Mouse (Mus musculus): Measurements from ENCODE around the gene 1190005I06Rik. TPM values are rescaled to one million over a fixed set of nuclear protein-coding genes. Genes with fewer than 3 reads are reported as not detected.

Gene 1190005I06Rik
- total RNA-seq, 2 experiments from 2014 or later, result 0.59 to 0.84 TPM

DNA sequence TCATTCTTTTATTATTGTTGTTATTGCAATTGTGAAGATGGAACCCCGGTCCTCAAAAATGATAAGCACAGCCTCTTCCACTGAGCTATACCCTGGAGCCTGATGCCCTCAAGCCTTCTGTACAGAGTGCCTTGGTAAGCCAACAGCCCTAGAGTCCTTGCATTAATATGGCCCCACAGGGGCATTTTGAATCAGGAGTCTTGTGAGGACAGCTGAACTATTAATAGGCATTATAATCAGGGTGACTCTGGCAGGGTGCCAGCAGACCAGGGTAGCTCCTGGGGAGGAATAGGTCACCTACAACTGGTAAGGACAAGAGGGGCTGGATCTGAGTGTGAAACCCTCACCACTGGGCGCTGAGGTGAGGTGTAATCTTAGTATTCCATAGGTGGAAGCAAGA is 57.5 kb downstream of the 1190005I06Rik start:
- intact Hi-C loops (cut with DNase I; ENCODE audit: low total_unique reads), result loop anchor here (10.0 kb wide), 1 partner anchor 415 kb away; the partner anchor contains the start of gene Fam92b
- peak; percentile 48 for DNase-seq

DNA sequence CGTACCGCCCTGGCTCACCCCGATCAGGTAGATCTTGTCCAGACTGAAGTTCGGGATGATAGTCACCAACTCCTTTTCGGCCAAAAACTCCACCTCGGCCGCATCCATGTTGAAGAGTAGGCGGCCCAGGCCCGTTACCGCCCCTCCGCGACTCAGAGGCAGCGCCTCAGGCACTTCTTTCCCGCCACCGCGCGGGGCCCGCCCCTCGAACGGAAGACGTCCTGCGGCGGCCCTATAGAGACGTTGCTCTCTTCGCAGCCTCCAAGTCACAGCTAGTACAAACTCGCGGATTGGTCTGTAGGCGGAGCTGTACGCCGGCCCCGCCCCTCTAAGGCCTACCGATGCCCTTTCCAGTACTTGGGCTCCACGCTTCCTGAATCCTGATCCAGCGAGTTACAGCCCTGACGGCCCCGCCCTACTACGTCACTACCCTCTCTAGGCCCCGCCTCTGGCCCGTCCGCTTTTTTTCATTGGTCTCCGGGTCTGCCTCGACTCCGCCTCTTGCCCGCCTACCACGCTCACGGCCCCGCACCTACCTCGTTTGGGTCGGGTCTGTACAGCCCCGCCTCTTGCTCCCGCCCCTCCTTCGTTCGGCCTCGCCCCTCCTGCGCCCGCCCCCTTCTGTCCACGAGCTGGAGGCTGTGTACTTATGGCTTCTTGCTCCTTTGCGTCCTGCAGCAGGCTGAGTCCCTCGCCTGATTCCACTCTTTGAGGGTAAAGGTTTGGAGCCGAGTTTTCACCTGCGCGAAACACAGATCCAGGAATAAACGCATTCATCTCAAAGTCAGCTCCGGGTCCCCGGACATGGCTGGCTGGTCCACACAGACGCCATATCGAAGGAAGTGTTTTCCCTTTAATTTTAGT is 58.3 kb downstream of the 1190005I06Rik start, which contains the start of gene Gins2:
Gene Gins2, minus strand, starts transcription at position 397 of the 864 bp plus-strand sequence.
- intact Hi-C loops (cut with DNase I; ENCODE audit: low total_unique reads), result no loop called here

DNA sequence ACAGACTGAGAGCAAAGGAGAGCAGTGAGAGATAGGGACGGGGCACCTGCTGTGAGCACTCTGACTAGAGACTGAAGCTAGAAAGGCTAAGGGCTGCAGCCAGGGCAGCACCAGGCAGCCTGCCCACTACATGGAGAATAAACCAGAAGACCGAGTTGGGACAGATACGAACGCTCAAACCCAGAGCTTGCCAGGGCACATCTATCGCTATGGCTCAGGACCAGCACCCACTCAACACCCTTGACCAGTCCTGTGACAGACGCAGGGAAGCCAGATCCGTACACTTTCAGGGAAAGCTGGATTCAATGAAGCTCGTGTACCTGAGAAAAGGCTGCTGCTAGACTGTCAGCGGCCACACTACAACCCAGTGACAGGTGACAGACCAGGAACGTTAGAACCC is 61.9 kb downstream of the 1190005I06Rik start:
- DNase-seq, result no peak
- intact Hi-C loops (cut with DNase I; ENCODE audit: low total_unique reads), result no loop called here

More for the DNA sequence above, 58.3 kb downstream of the 1190005I06Rik start, which contains the start of gene Gins2:
- DNase-seq, result peak; percentile 98

DNA sequence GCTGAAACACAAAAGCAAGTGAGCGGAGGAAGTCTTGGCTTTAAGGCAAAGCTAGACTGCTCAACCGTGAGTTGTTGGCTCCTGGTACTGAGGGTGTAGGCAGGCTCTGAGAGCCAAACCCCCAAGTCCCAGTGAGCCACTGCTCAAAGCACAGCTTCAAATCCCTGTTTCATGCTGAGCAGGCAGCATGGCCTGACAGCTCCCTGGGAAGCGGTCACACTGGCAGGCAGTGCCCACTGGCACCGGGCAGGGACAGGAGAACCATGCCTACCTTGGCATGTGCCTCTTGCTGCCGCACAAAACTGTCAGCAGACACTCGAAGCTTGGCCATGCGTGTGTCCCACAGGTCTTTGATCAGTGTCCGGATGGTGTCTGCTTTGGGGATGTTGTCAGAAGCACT is 65.6 kb downstream of the 1190005I06Rik start:
- intact Hi-C loops (cut with DNase I; ENCODE audit: low total_unique reads), result no loop called here
- DNase-seq, result no peak

DNA sequence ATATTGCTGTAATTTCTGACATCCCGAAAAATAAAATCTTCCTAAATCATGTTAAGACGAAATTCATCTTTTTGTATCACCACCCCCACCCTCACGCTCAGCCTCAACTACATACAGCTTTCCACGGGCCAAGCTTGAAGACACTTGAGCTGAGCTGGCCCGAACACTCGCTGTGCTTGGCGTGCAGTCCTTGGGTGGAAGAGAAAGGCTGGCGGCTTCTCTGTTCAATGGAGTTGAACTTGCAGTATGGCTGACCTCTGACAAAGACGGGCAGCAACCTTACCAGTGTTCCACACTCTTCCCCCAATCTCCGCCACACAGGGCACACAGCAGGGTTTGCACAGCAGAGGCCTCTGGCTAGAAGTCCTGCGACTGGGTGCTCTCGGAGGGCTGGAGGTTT is 66.1 kb downstream of the 1190005I06Rik start:
- DNase-seq, result no peak
- intact Hi-C loops (cut with DNase I; ENCODE audit: low total_unique reads), result no loop called here

DNA sequence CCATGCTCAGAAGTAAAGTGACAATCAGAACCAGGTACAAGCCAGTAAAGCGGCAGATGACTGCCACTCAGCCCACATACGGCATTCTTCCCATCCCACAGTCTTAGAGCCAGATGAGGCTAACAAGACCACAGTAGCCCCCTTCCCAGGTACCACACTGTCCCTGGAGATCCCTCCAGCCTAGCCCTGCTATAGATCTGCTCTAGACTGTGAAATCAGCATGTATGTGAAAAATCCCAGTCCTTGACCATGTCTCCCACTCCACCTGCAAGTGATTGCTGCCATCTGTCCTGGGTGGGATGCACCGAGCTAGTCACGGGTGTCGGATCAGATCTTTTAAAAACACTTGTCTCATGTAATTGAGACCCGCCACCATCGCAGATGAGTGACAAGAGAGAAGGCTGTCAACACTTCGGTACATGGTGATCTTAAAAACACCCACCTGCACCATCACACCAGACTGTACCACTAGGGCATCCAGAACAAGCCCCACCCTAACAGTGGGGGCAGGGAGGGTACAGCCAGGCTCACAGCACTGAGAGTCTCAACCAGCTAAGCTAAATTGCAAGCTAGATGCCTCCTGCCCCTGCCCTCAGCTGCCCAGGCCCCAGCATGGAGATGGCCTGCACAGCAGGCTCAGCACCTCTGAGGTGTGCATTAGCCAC is 67.0 kb downstream of the 1190005I06Rik start:
- no peak for DNase-seq
- intact Hi-C loops (cut with DNase I; ENCODE audit: low total_unique reads), result no loop called here

DNA sequence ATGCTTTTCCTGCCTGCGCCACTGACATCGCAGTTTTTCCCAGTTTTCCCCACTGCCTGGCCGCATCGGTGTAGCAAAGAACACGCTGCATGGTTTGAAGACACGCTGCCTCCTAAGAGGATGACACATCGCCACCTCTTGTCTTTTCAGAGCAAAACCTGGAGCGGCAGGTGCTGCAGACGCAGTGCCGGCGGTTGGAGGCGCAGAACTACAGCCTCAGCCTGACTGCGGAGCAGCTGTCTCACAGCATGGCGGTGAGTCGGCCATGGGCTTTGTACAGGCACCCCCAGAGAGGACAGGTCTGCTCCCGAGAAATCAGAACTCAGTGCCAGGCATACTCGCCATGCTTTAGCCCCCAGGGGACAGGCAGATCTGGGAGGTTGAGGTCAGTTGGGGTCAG is 69.6 kb downstream of the 1190005I06Rik start:
- DNase-seq, result no peak
- intact Hi-C loops (cut with DNase I; ENCODE audit: low total_unique reads), result no loop called here

DNA sequence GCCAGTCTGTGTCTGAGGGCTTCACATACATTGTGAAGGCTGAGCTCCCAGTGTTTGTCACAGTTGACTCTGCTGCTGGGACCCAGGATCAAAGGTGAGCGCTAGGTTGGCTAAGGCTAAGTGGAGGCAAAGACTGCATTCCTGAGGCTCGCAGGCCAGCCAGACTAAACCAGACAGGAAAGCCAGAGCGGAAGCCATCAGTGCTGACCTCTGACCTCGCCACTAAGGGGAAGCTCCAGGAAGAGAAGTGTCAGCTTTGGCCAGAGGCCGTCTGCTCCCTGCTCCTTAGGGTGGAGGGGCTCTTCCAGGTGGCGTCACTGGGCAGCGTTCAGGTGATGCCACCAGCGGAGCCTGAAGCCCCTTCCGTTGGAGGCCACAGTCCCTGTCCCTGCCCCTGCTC is 71.6 kb downstream of the 1190005I06Rik start:
- intact Hi-C loops (cut with DNase I; ENCODE audit: low total_unique reads), result no loop called here
- DNase-seq, result no peak

DNA sequence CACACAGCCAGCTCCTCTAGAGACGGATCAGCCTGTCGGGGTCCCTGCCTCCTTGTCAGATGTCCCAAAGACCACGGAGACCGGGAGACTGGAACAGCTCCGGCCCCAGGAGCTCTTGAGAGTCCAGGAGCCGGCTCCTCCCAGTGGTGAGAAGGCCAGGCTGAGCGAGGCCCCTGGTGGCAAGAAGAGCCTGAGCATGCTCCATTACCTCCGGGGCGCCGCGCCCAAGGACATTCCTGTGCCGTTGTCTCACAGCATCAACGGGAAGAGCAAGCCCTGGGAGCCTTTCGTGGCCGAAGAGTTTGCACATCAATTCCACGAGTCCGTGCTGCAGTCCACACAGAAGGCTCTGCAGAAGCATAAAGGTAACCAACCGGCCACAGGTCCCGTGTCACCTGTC is 72.5 kb downstream of the 1190005I06Rik start:
- DNase-seq, result no peak
- intact Hi-C loops (cut with DNase I; ENCODE audit: low total_unique reads), result no loop called here

DNA sequence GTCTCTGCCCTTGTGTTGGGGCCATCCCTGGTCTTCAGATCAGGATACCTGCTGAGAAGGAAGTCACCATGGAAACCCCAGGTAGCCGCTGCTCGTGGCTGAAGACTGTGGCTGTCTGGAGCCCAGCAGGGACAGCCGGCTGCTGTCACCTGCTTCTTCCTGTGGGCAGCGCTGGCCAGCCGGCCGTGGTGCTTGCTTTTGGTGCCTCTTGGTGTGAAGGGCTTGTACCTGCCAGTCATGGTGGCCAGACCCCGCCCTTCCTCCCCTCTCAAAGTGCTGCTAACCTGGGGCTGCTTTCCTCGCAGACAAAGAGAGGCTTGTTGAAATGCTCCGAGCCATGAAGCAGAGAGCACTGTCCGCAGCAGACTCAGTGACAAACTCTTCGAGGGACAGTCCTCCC is 73.6 kb downstream of the 1190005I06Rik start:
- no peak for DNase-seq
- intact Hi-C loops (cut with DNase I; ENCODE audit: low total_unique reads), result no loop called here

DNA sequence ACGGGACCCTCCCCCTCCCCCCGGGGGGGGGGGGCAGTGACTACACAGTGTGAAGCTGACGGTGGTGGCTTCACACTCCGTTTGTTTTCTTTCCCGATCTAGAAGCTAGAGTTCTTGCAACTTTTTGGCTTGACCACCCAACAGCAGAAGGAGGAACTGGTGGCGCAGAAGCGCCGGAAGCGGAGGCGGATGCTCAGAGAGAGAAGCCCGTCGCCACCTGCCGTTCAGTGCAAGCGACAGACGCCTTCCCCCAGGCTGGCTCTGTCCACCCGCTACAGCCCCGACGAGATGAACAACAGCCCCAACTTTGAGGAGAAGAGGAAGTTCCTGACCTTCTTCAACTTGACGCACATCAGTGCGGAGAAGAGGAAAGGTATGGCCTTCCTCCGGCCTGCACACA is 74.9 kb downstream of the 1190005I06Rik start:
- intact Hi-C loops (cut with DNase I; ENCODE audit: low total_unique reads), result no loop called here
- DNase-seq, result no peak

DNA sequence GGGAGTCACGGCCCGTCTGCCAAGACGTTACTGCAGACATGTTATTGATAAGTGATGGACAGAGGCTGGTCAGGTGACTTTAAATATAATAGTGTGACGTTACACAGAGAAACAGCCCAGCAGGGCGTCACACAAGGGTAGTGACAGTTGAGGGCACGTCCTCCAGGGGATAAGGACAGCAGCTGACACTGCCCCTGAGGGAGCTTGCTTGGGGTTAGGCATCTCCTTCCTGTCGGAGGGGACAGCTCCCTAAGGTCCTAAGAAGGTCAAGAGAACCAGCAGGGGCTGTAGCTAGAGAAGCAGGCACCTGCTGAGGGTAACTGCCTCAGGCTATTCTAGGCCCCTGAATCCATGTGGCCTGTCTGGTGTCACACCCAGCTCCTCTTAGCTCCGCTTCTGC is 75.9 kb downstream of the 1190005I06Rik start:
- DNase-seq, result no peak
- intact Hi-C loops (cut with DNase I; ENCODE audit: low total_unique reads), result no loop called here

DNA sequence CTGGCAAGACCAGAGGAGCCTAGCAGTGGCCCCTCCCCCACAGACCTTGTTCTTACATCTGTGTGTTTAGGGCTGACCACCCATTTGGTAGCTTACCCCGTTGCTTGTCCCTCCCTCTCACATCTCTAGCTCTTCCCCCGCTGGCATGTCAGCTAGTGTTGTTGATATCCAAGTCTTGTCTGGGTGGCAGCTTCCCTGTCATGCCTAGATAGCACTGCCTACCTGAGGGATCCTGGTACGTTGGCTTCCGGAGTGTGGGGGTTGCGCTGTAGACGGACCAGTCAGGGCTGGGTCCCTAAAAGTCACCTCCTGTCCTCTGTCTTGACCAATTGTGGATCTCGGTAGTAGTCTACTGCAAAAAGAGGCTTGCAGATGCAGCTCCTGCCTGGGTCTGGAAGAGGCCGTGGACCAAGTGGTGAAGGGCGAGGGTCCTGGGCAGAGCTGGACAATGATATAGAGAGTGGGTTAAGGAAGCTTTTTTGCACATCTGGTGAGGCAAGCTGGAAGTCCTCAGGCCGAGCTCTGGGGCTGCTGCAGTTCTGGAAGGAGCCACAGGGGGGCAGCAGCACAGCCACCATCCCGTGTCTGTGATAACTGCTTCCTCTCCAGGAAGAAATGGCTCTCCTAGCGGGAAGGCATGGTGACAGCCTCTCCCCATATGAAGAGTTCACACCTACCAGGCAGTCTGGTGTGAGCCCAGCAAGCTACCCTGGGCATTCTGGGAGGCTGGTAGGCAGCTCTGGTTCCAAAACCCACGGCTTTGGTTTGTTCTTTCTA is 77.3 kb downstream of the 1190005I06Rik start:
- DNase-seq, result peak; percentile 69
- intact Hi-C loops (cut with DNase I; ENCODE audit: low total_unique reads), result no loop called here

DNA sequence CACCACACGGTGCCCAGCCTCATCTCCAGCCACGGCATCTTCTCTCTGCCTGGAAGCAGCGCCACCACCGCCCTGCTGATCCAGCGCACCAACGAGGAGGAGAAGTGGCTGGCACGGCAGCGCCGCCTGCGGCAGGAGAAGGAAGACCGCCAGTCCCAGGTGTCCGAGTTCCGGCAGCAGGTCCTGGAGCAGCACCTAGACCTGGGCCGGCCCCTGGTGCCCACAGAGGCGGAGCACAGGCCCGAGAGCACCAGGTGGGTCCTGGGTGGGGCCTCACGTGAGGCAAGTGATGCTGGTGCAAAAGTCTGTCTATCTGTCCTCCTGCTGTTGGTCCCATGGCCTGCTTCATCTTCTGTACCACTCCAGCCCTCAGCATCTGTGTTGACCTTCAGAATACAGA is 78.3 kb downstream of the 1190005I06Rik start:
- intact Hi-C loops (cut with DNase I; ENCODE audit: low total_unique reads), result no loop called here
- DNase-seq, result no peak

DNA sequence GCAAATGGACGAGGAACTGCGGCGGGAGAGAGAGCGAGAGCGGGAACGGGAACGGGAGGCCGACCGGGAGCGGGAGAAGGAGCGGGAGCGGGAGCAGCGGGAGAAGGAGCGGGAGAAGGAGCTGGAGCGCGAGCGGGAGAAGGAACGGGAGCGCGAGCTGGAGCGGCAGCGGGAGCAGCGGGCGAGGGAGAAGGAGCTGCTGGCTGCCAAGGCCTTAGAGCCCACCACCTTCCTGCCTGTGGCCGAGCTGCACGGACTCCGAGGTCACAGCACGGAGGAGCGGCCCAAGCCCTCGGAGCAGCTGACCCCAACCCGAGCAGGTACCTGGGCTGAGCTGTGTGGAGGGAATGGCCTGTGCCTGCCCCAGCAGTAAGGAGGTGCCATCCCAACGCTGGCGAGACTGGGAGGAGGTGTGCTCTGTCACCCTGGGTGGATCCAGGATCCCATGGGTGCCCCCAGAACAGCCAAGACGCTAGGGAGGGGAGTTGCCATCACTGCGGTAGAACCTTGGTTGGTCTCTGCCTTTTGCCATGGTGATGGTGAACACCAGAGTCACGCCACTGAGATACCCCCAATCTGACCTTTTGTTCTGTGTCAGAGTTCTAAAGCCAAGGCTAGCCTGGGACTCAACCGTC is 79.2 kb downstream of the 1190005I06Rik start:
- no peak for DNase-seq
- intact Hi-C loops (cut with DNase I; ENCODE audit: low total_unique reads), result no loop called here

DNA sequence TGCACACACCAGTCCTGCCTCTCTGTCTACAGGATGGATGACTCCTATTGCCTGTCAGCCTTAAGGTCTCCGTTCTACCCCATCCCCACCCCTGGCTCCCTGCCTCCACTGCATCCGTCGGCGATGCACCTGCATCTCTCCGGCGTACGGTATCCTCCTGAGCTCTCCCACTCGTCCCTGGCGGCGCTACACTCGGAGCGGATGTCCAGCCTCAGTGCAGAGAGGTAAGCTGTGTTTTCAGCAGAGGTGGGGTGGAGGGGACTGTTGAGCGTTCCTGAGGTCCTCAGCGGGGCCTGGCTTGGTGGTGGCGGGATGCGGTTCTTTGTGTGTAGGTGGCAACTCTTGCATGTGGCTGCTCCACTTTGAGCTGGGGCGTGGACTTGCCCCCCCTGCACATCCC is 79.7 kb downstream of the 1190005I06Rik start:
- no peak for DNase-seq
- intact Hi-C loops (cut with DNase I; ENCODE audit: low total_unique reads), result no loop called here

DNA sequence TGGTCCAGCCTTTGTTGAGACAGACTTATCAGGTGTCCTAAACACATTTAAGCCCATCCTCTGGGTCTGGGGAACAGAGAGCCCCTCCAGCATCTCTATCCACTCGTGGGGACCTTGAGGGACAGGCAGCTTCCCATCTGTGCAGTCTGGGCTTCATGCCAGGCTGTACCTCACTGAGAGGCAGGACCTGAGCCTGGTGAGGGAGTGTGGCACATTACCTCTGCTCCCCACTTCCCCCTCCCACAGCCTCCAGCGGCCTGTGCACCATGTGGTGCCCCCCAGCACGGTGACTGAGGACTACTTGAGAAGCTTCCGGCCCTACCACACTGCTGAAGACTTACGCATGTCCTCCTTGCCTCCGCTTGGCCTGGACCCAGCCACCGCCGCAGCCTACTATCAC is 80.8 kb downstream of the 1190005I06Rik start:
- DNase-seq, result no peak
- intact Hi-C loops (cut with DNase I; ENCODE audit: low total_unique reads), result no loop called here

DNA sequence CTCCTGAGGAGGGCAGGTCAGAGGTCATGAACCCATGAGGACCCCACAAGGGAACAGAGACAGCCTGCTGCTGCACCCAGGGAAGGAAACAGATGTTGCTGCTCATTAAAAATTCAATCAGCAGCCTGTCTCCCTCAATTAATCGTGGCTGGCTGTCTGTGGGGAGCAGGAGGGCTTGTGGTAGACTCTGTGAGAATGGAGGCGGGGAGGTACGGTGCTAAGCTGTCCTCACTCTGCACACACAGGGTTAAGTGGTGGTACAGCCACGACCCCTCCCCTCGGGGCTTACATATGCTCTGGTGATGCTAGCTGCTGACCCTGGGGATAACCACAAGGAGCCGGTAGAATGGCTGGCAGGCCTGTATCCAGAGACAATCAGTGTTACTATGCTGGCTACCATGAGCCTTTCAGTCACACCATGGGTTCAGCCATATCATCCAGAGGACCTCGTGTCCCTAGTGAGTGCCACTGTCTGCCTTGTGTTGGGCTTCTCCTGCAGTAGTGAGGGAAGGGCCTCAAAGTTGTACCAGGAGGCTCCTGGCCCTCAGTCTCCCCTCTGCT is 82.2 kb downstream of the 1190005I06Rik start:
- DNase-seq, result no peak
- intact Hi-C loops (cut with DNase I; ENCODE audit: low total_unique reads), result no loop called here
